Mouse (Mus musculus) kidney, embryonic 15.5 days (tissue): ENCODE results near the gene 1700007K13Rik. TPM values are rescaled to one million over a fixed set of nuclear protein-coding genes. Genes with fewer than 3 reads are reported as not detected.
A peak's percentile ranks its signal among the peaks of the same experiment; 100 is the strongest.

Experiments used
- ATAC-seq: fragments of 200-750 bp; cut with Nextera tagmentation; replicated peaks from 2 replicates; pipeline ENCODE4 v1.8.0; 2017; ENCODE audit warnings: moderate TSS enrichment; ENCODE audit not compliant: low FRiP score
- H3K27ac ChIP-seq: fragments of 300-500 bp; sonication (generic); 2 replicates; pipeline ENCODE4 v1.5.1; 2015; ENCODE audit warnings: mild to moderate bottlenecking, inconsistent platforms
- H3K27me3 ChIP-seq: fragments of 300-500 bp; sonication (generic); 2 replicates; pipeline ENCODE4 v1.6.1; 2015; ENCODE audit warnings: inconsistent platforms
- H3K36me3 ChIP-seq: fragments of 300-500 bp; sonication (generic); 2 replicates; pipeline ENCODE4 v1.6.1; 2015; ENCODE audit warnings: inconsistent platforms
- H3K4me1 ChIP-seq: fragments of 300-500 bp; sonication (generic); 2 replicates; pipeline ENCODE4 v1.6.1; 2015; ENCODE audit warnings: inconsistent platforms
- H3K4me2 ChIP-seq: fragments of 300-500 bp; sonication (generic); 2 replicates; pipeline ENCODE4 v1.6.1; 2015; ENCODE audit warnings: moderate library complexity, mild to moderate bottlenecking, inconsistent platforms
- H3K4me3 ChIP-seq: fragments of 300-500 bp; sonication (generic); replicated peaks from 2 replicates; pipeline ENCODE4 v1.5.1; 2015; ENCODE audit warnings: mild to moderate bottlenecking, inconsistent platforms
- H3K9ac ChIP-seq: fragments of 300-500 bp; sonication (generic); 2 replicates; pipeline ENCODE4 v1.6.1; 2015; ENCODE audit warnings: mild to moderate bottlenecking, inconsistent platforms
- H3K9me3 ChIP-seq: fragments of 300-500 bp; sonication (generic); replicated peaks from 2 replicates; pipeline ENCODE4 v1.6.1; 2016; ENCODE audit warnings: inconsistent platforms
- WGBS: fragments of 180-500 bp; shearing (Covaris S2); methylation state at CpG from one replicate; pipeline ENCODE4 v1.1.7; 2015; ENCODE audit warnings: mixed read lengths; 5-methylcytosine and 5-hydroxymethylcytosine counted together
- polyA plus RNA-seq: library from polyadenylated mRNA; unstranded; fragments of >200 nt; fragmentation: Nextera tagmentation; extraction: Ambion mirVana; gene quantifications from 2 replicates; pipeline ENCODE4 v1.2.1, GENCODE M21; 2015

1700007K13Rik gene
- polyA plus RNA-seq, 1 experiment from 2014 or later: 0.52 TPM

GRCm38 (mm10) chr2:28433512-28433911 lies 32.6 kb downstream of the 1700007K13Rik start:
- WGBS: 50% methylated on average over 1 of the region's 2 CpGs

GRCm38 (mm10) chr2:28432811-28433210 lies 33.3 kb downstream of the 1700007K13Rik start:
- 7% methylated on average over 1 of the region's 1 CpGs for WGBS
- no peak overlapping the region for H3K4me2 ChIP-seq
- no peak overlapping the region for H3K9ac ChIP-seq
- no peaks in the 10 kb centered on the region for H3K27me3 ChIP-seq
- no peak overlapping the region for H3K4me3 ChIP-seq
- no peaks in the 10 kb centered on the region for H3K36me3 ChIP-seq
- no peak overlapping the region for H3K27ac ChIP-seq
- H3K9me3 ChIP-seq: no peaks in the 10 kb centered on the region
- ATAC-seq: no peak
- H3K4me1 ChIP-seq: 0 out of 2 replicates have a peak, but pooled peaks cover 5% of the 10 kb centered on the region

More at GRCm38 (mm10) chr2:28433512-28433911, 32.6 kb downstream of the 1700007K13Rik start:
- no peak for ATAC-seq
- no peak overlapping the region for H3K4me2 ChIP-seq
- no peaks in the 10 kb centered on the region for H3K27me3 ChIP-seq
- no peak overlapping the region for H3K9ac ChIP-seq
- peak overlapping the region; percentile 64 for H3K27ac ChIP-seq
- H3K36me3 ChIP-seq: no peaks in the 10 kb centered on the region
- H3K4me3 ChIP-seq: no peak overlapping the region
- 0 out of 2 replicates have a peak, but pooled peaks cover 5% of the 10 kb centered on the region for H3K4me1 ChIP-seq
- H3K9me3 ChIP-seq: no peaks in the 10 kb centered on the region

GRCm38 (mm10) chr2:28430846-28431245 lies 35.3 kb downstream of the 1700007K13Rik start:
- Histone ChIP-seq H3K4me1 (0 out of 2 replicates have a peak, but pooled peaks cover 5% of the 10 kb centered on the region), H3K36me3 (no peaks in the 10 kb centered on the region), H3K27me3 (no peaks in the 10 kb centered on the region), H3K4me3 (no peak overlapping the region), H3K9ac (no peak overlapping the region), H3K4me2 (no peak overlapping the region), H3K27ac (no peak overlapping the region), H3K9me3 (no peaks in the 10 kb centered on the region)
- WGBS: 53% methylated on average over 6 of the region's 6 CpGs
- no peak for ATAC-seq

- Histone ChIP-seq H3K27me3 (no peaks in the 10 kb centered on the region), H3K4me3 (no peak overlapping the region), H3K4me1 (no peaks in the 10 kb centered on the region), H3K9me3 (no peaks in the 10 kb centered on the region), H3K9ac (no peak overlapping the region), H3K36me3 (no peaks in the 10 kb centered on the region), H3K27ac (no peak overlapping the region), H3K4me2 (no peak overlapping the region)
- ATAC-seq: no peak
- WGBS: 89% methylated on average over 6 of the region's 6 CpGs
These were observed 38.9 kb downstream of the 1700007K13Rik start for GRCm38 (mm10) chr2:28427226-28427625.

- Histone ChIP-seq H3K9me3 (no peaks in the 10 kb centered on the region), H3K4me2 (no peak overlapping the region), H3K4me3 (no peak overlapping the region), H3K27me3 (peaks cover 3% of the 10 kb centered on the region; the same call in 1 of the 2 replicates), H3K27ac (no peak overlapping the region), H3K9ac (no peak overlapping the region), H3K4me1 (no peaks in the 10 kb centered on the region), H3K36me3 (no peaks in the 10 kb centered on the region)
- no peak for ATAC-seq
- WGBS: 34% methylated on average over 3 of the region's 3 CpGs
These were observed 43.0 kb downstream of the 1700007K13Rik start for GRCm38 (mm10) chr2:28423167-28423566.

GRCm38 (mm10) chr2:28419898-28420297 lies 46.2 kb downstream of the 1700007K13Rik start:
- H3K4me1 ChIP-seq: 0 out of 2 replicates have a peak, but pooled peaks cover 8% of the 10 kb centered on the region
- H3K9me3 ChIP-seq: no peaks in the 10 kb centered on the region
- 19% methylated on average over 4 of the region's 4 CpGs for WGBS
- H3K27ac ChIP-seq: no peak overlapping the region
- no peak overlapping the region for H3K4me3 ChIP-seq
- H3K27me3 ChIP-seq: peaks cover 3% of the 10 kb centered on the region; the same call in 1 of the 2 replicates
- no peak overlapping the region for H3K4me2 ChIP-seq
- no peaks in the 10 kb centered on the region for H3K36me3 ChIP-seq
- no peak overlapping the region for H3K9ac ChIP-seq
- ATAC-seq: no peak

GRCm38 (mm10) chr2:28418034-28418433 lies 48.1 kb downstream of the 1700007K13Rik start:
- Histone ChIP-seq H3K36me3 (no peaks in the 10 kb centered on the region), H3K4me1 (0 out of 2 replicates have a peak, but pooled peaks cover 8% of the 10 kb centered on the region), H3K27ac (no peak overlapping the region), H3K4me3 (no peak overlapping the region), H3K4me2 (no peak overlapping the region), H3K9ac (no peak overlapping the region), H3K27me3 (peaks cover 3% of the 10 kb centered on the region; the same call in 1 of the 2 replicates), H3K9me3 (no peaks in the 10 kb centered on the region)
- 36% methylated on average over 2 of the region's 2 CpGs for WGBS
- peak; percentile 15; the same call in 1 of the 2 replicates for ATAC-seq

- Histone ChIP-seq H3K4me1 (0 out of 2 replicates have a peak, but pooled peaks cover 8% of the 10 kb centered on the region), H3K36me3 (no peaks in the 10 kb centered on the region), H3K9ac (no peak overlapping the region), H3K27ac (0 out of 2 replicates have a peak overlapping the region, but pooled peaks have one; percentile 6), H3K9me3 (no peaks in the 10 kb centered on the region), H3K27me3 (peaks cover 3% of the 10 kb centered on the region; the same call in 1 of the 2 replicates), H3K4me2 (no peak overlapping the region), H3K4me3 (no peak overlapping the region)
- no peak for ATAC-seq
- 92% methylated on average over 1 of the region's 1 CpGs for WGBS
These were observed 49.6 kb downstream of the 1700007K13Rik start for GRCm38 (mm10) chr2:28416511-28416910.

- no peak overlapping the region for H3K27ac ChIP-seq
- 0 out of 2 replicates have a peak, but pooled peaks cover 8% of the 10 kb centered on the region for H3K4me1 ChIP-seq
- WGBS: 67% methylated on average over 10 of the region's 10 CpGs
- H3K4me2 ChIP-seq: no peak overlapping the region
- no peaks in the 10 kb centered on the region for H3K36me3 ChIP-seq
- H3K4me3 ChIP-seq: no peak overlapping the region
- no peaks in the 10 kb centered on the region for H3K9me3 ChIP-seq
- no peak for ATAC-seq
- H3K9ac ChIP-seq: no peak overlapping the region
- H3K27me3 ChIP-seq: peaks cover 3% of the 10 kb centered on the region; the same call in 1 of the 2 replicates
These were observed 50.6 kb downstream of the 1700007K13Rik start for GRCm38 (mm10) chr2:28415387-28416024.

GRCm38 (mm10) chr2:28414757-28415137 lies 51.4 kb downstream of the 1700007K13Rik start:
- no peaks in the 10 kb centered on the region for H3K9me3 ChIP-seq
- H3K27ac ChIP-seq: no peak overlapping the region
- no peaks in the 10 kb centered on the region for H3K36me3 ChIP-seq
- 92% methylated on average over 5 of the region's 5 CpGs for WGBS
- H3K4me3 ChIP-seq: no peak overlapping the region
- no peak overlapping the region for H3K9ac ChIP-seq
- H3K4me2 ChIP-seq: no peak overlapping the region
- H3K27me3 ChIP-seq: peaks cover 3% of the 10 kb centered on the region; the same call in 1 of the 2 replicates
- no peak for ATAC-seq
- 0 out of 2 replicates have a peak, but pooled peaks cover 8% of the 10 kb centered on the region for H3K4me1 ChIP-seq

GRCm38 (mm10) chr2:28414116-28414756 lies 51.9 kb downstream of the 1700007K13Rik start:
- Histone ChIP-seq H3K4me3 (no peak overlapping the region), H3K4me1 (0 out of 2 replicates have a peak, but pooled peaks cover 8% of the 10 kb centered on the region), H3K27me3 (peaks cover 3% of the 10 kb centered on the region; the same call in 1 of the 2 replicates), H3K36me3 (no peaks in the 10 kb centered on the region), H3K9ac (no peak overlapping the region), H3K27ac (no peak overlapping the region), H3K9me3 (no peaks in the 10 kb centered on the region), H3K4me2 (no peak overlapping the region)
- 87% methylated on average over 5 of the region's 5 CpGs for WGBS
- no peak for ATAC-seq

- Histone ChIP-seq H3K9ac (no peak overlapping the region), H3K9me3 (no peaks in the 10 kb centered on the region), H3K4me3 (no peak overlapping the region), H3K4me1 (0 out of 2 replicates have a peak, but pooled peaks cover 8% of the 10 kb centered on the region), H3K27me3 (no peaks in the 10 kb centered on the region), H3K36me3 (no peaks in the 10 kb centered on the region), H3K27ac (no peak overlapping the region), H3K4me2 (no peak overlapping the region)
- 80% methylated on average over 6 of the region's 6 CpGs for WGBS
- ATAC-seq: no peak
These were observed 53.2 kb downstream of the 1700007K13Rik start for GRCm38 (mm10) chr2:28412936-28413335.
